Mouse (Mus musculus): Measurements from ENCODE around the gene H2afy2. TPM values are rescaled to one million over a fixed set of nuclear protein-coding genes. Genes with fewer than 3 reads are reported as not detected.

Gene H2afy2
- polyA plus RNA-seq, 2 experiments from 2014 or later = 0.15 TPM; not detected in 1

GRCm38 (mm10) chr10:61782799-61783611 lies 942 bp downstream of the H2afy2 start:
- ATAC-seq = no peak

GRCm38 (mm10) chr10:61781461-61782128 lies 2.4 kb downstream of the H2afy2 start:
- ATAC-seq = no peak

- no peak for ATAC-seq
These were observed 17.1 kb downstream of the H2afy2 start for GRCm38 (mm10) chr10:61766806-61767205.

GRCm38 (mm10) chr10:61765558-61765957 lies 18.4 kb downstream of the H2afy2 start:
- ATAC-seq = no peak

GRCm38 (mm10) chr10:61764689-61765088 lies 19.3 kb downstream of the H2afy2 start:
- no peak for ATAC-seq

- no peak for ATAC-seq
These were observed 24.1 kb downstream of the H2afy2 start for GRCm38 (mm10) chr10:61759869-61760268.

GRCm38 (mm10) chr10:61758904-61759303 lies 25.0 kb downstream of the H2afy2 start:
- ATAC-seq = no peak

GRCm38 (mm10) chr10:61757022-61757421 lies 26.9 kb downstream of the H2afy2 start:
- no peak for ATAC-seq

- no peak for ATAC-seq
These were observed 30.9 kb downstream of the H2afy2 start for GRCm38 (mm10) chr10:61753071-61753470.

GRCm38 (mm10) chr10:61751534-61752219 lies 32.3 kb downstream of the H2afy2 start:
- no peak for ATAC-seq

GRCm38 (mm10) chr10:61750014-61750413 lies 33.9 kb downstream of the H2afy2 start:
- no peak for ATAC-seq

- no peak for ATAC-seq
These were observed 36.6 kb downstream of the H2afy2 start for GRCm38 (mm10) chr10:61747302-61747701.

- no peak for ATAC-seq
These were observed 38.8 kb downstream of the H2afy2 start for GRCm38 (mm10) chr10:61745133-61745532.

- no peak for ATAC-seq
These were observed 41.6 kb downstream of the H2afy2 start for GRCm38 (mm10) chr10:61742336-61742735.

- no peak for ATAC-seq
These were observed 42.1 kb downstream of the H2afy2 start for GRCm38 (mm10) chr10:61741873-61742272.

GRCm38 (mm10) chr10:61741306-61741705 lies 42.6 kb downstream of the H2afy2 start:
- no peak for ATAC-seq

- no peak for ATAC-seq
These were observed 45.8 kb downstream of the H2afy2 start for GRCm38 (mm10) chr10:61738126-61738525.

GRCm38 (mm10) chr10:61737537-61737936 lies 46.4 kb downstream of the H2afy2 start:
- ATAC-seq = no peak

- ATAC-seq = no peak
These were observed 47.3 kb downstream of the H2afy2 start for GRCm38 (mm10) chr10:61736671-61737078.

GRCm38 (mm10) chr10:61734377-61734776 lies 49.6 kb downstream of the H2afy2 start:
- no peak for ATAC-seq

- no peak for ATAC-seq
These were observed 53.8 kb downstream of the H2afy2 start for GRCm38 (mm10) chr10:61730171-61730570.

GRCm38 (mm10) chr10:61729181-61729580 lies 54.8 kb downstream of the H2afy2 start:
- no peak for ATAC-seq

GRCm38 (mm10) chr10:61723271-61723670 lies 60.7 kb downstream of the H2afy2 start:
- ATAC-seq = no peak

Data from activated CD4-positive, CD25-positive, alpha-beta regulatory T cell, adult 4 months (primary cell).